Comparison of ENCODE assay signal across 10 mouse cellular contexts in the genomic region with DNA sequence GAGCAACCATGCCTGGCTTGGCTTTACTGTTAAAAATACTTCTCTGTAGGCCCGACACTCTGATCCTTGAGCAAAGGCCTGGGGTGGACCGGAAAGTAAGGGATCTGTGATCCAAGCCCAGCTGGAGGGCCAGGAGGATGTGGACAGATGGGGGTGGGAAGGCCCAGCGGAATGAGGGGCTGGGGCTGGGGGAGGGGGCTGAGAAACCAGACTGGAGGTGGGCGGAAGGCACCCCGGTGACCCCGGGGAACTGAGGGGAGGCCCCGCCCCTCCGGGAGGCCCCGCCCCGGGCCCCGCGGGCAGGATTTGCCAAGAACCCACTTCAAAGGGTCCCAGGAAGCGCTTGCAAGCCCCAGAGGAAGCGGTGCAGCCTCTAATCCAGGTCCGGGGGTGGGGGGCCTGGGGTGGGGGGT. TPM values are rescaled to one million over a fixed set of nuclear protein-coding genes. Genes with fewer than 3 reads are reported as not detected.
DNase-seq lines count a peak whose midpoint lies in the region; ATAC-seq and TF ChIP-seq lines count a peak whose summit lies in the region.
"Had no signal": no experiment of that assay in that cellular context is flagged by ENCODE, and none has a peak within 500 bp of the region (broad histone marks: within the 10 kb centered on the region; RNA-seq: fewer than 3 reads in every experiment).

No protein-coding gene starts in this region.

- peak overlapping the region; percentile 74 for H3K27ac ChIP-seq in midbrain, embryonic 10.5 days (replicated peaks)
- H3K27ac ChIP-seq in midbrain, postnatal 0 days (ENCODE audit: low read depth, low read length) = no peak overlapping the region
- H3K27ac ChIP-seq in hindbrain, embryonic 12.5 days = no peak overlapping the region
- H3K27ac ChIP-seq in liver, postnatal 0 days (ENCODE audit: low read depth) = no peak overlapping the region
- H3K27ac ChIP-seq: heart, embryonic 15.5 days had no signal

- no peak for TF ChIP-seq CTCF in midbrain, postnatal 0 days (IDR thresholded peaks at IDR 0.05)
- no peak for TF ChIP-seq CTCF in liver, postnatal 0 days (IDR thresholded peaks at IDR 0.05; ENCODE audit: low read depth)

- no peak for TF ChIP-seq EP300 in liver, postnatal 0 days (IDR thresholded peaks at IDR 0.05; ENCODE audit: low read depth)

- no peak overlapping the region for H3K9ac ChIP-seq in midbrain, postnatal 0 days (replicated peaks; ENCODE audit: low read length, poor library complexity, severe bottlenecking)
- 0 out of 2 replicates have a peak overlapping the region, but pooled peaks have one; percentile 38 for H3K9ac ChIP-seq in hindbrain, embryonic 12.5 days
- no peak overlapping the region for H3K9ac ChIP-seq in liver, postnatal 0 days (replicated peaks)
- H3K9ac ChIP-seq: heart, embryonic 15.5 days had no signal

- H3K4me3 ChIP-seq in midbrain, embryonic 10.5 days = peak overlapping the region; percentile 38
- no peak overlapping the region for H3K4me3 ChIP-seq in midbrain, postnatal 0 days (ENCODE audit: low read depth, low read length)
- peak overlapping the region; percentile 3; the same call in 1 of the 2 replicates for H3K4me3 ChIP-seq in hindbrain, embryonic 12.5 days
- H3K4me3 ChIP-seq in liver, postnatal 0 days (ENCODE audit: low read depth, low read length) = no peak overlapping the region
- H3K4me3 ChIP-seq: heart, embryonic 15.5 days had no signal

- H3K9me3 ChIP-seq in midbrain, embryonic 10.5 days (replicated peaks) = no peaks in the 10 kb centered on the region
- H3K9me3 ChIP-seq in midbrain, postnatal 0 days (ENCODE audit: low read length) = no peaks in the 10 kb centered on the region
- no peaks in the 10 kb centered on the region for H3K9me3 ChIP-seq in hindbrain, embryonic 12.5 days (replicated peaks)
- no peaks in the 10 kb centered on the region for H3K9me3 ChIP-seq in liver, postnatal 0 days (ENCODE audit: low read length)
- H3K9me3 ChIP-seq: heart, embryonic 15.5 days had no signal

- peaks cover 49% of the 10 kb centered on the region for H3K4me1 ChIP-seq in midbrain, embryonic 10.5 days
- 0 out of 2 replicates have a peak, but pooled peaks cover 6% of the 10 kb centered on the region for H3K4me1 ChIP-seq in midbrain, postnatal 0 days (ENCODE audit: insufficient read depth, low read length)
- H3K4me1 ChIP-seq in hindbrain, embryonic 12.5 days = peaks cover 22% of the 10 kb centered on the region
- H3K4me1 ChIP-seq in liver, postnatal 0 days (ENCODE audit: insufficient read depth) = peaks cover 21% of the 10 kb centered on the region

- DNase-seq in midbrain, embryonic 10.5 days (ENCODE audit: low spot score) = peak; percentile 65
- DNase-seq in midbrain, postnatal 0 days (ENCODE audit: low spot score) = no peak
- peak; percentile 30 for DNase-seq in liver, postnatal 0 days
- DNase-seq in thymus, postnatal 36 days = peak; percentile 57 to 76
- DNase-seq in adrenal gland, adult 2 months = no peak
- DNase-seq in left cerebral cortex, adult 9 months (ENCODE audit: low spot score in 2 of 2) = no peak

- no peak overlapping the region for H3K4me2 ChIP-seq in midbrain, postnatal 0 days (ENCODE audit: low read depth, low read length, poor library complexity, severe bottlenecking)
- peak overlapping the region; percentile 39 for H3K4me2 ChIP-seq in hindbrain, embryonic 12.5 days (replicated peaks)
- H3K4me2 ChIP-seq in liver, postnatal 0 days (ENCODE audit: low read depth, low read length) = peak overlapping the region; percentile 34; the same call in 1 of the 2 replicates
- H3K4me2 ChIP-seq: heart, embryonic 15.5 days had no signal

- no peak for ATAC-seq in midbrain, postnatal 0 days (ENCODE audit: low FRiP score)
- ATAC-seq in hindbrain, embryonic 12.5 days (ENCODE audit: low FRiP score) = no peak
- ATAC-seq in liver, postnatal 0 days = no peak

- no peaks in the 10 kb centered on the region for H3K36me3 ChIP-seq in midbrain, embryonic 10.5 days
- no peaks in the 10 kb centered on the region for H3K36me3 ChIP-seq in midbrain, postnatal 0 days (ENCODE audit: insufficient read depth, low read length)
- no peaks in the 10 kb centered on the region for H3K36me3 ChIP-seq in hindbrain, embryonic 12.5 days
- no peaks in the 10 kb centered on the region for H3K36me3 ChIP-seq in liver, postnatal 0 days (replicated peaks; ENCODE audit: insufficient read depth, low read length)
- H3K36me3 ChIP-seq: heart, embryonic 15.5 days had no signal

- H3K27me3 ChIP-seq in midbrain, embryonic 10.5 days (ENCODE audit: low read depth, poor library complexity, severe bottlenecking) = peaks cover 97% of the 10 kb centered on the region
- peaks cover 11% of the 10 kb centered on the region for H3K27me3 ChIP-seq in midbrain, postnatal 0 days (ENCODE audit: insufficient read depth, low read length)
- H3K27me3 ChIP-seq in hindbrain, embryonic 12.5 days = peaks cover 96% of the 10 kb centered on the region
- H3K27me3 ChIP-seq in liver, postnatal 0 days (ENCODE audit: insufficient read depth, low read length) = peaks cover 42% of the 10 kb centered on the region

- 2% methylated on average over 15 of the region's 15 CpGs for WGBS in midbrain, embryonic 10.5 days
- 4% methylated on average over 11 of the region's 15 CpGs for WGBS in midbrain, postnatal 0 days
- WGBS in hindbrain, embryonic 12.5 days = 3% methylated on average over 15 of the region's 15 CpGs
- WGBS in liver, postnatal 0 days (ENCODE audit: insufficient replicate concordance) = 11% methylated on average over 10 of the region's 15 CpGs

RNA-seq across cellular contexts. Expression of gene Epha2, which starts 5.3 kb away (rescaled TPM):
- 3.6 and 3.7 TPM in 2 replicates for polyA plus RNA-seq in midbrain, embryonic 10.5 days (2016; fragmentation: Nextera tagmentation; extraction: Ambion mirVana)
- 3.1 and 3.2 TPM in 2 replicates for total RNA-seq in midbrain, postnatal 0 days (2014; rRNA removed)
- polyA plus RNA-seq in midbrain, postnatal 0 days (2015; fragmentation: Nextera tagmentation; extraction: Ambion mirVana) = 0.27 and 0.30 TPM in 2 replicates
- polyA plus RNA-seq in hindbrain, embryonic 12.5 days (2016; fragmentation: Nextera tagmentation; extraction: Ambion mirVana) = 2.7 and 3.2 TPM in 2 replicates
- polyA plus RNA-seq in liver, postnatal 0 days (2015; fragmentation: Nextera tagmentation; extraction: Ambion mirVana) = 1.5 and 2.4 TPM in 2 replicates
- 10 to 100 TPM; 11.7 to 19.4 TPM for total RNA-seq in adrenal gland, adult 2 months (2021)
- 18.0 and 24.1 TPM in 2 replicates for polyA plus RNA-seq in adrenal gland, adult 2 months (2012; rRNA removed)
- total RNA-seq: monocyte, adult 5-6 weeks had no signal

RNA-seq across cellular contexts. Expression of gene Arhgef19, which starts 56.5 kb away (rescaled TPM):
- 0.64 and 1.4 TPM in 2 replicates for polyA plus RNA-seq in midbrain, embryonic 10.5 days (2016; fragmentation: Nextera tagmentation; extraction: Ambion mirVana)
- 0.76 and 1.3 TPM in 2 replicates for total RNA-seq in midbrain, postnatal 0 days (2014; rRNA removed)
- polyA plus RNA-seq in midbrain, postnatal 0 days (2015; fragmentation: Nextera tagmentation; extraction: Ambion mirVana) = 1.1 and 1.3 TPM in 2 replicates
- 6.1 and 10.9 TPM in 2 replicates for polyA plus RNA-seq in hindbrain, embryonic 12.5 days (2016; fragmentation: Nextera tagmentation; extraction: Ambion mirVana)
- 3.0 and 4.2 TPM in 2 replicates for polyA plus RNA-seq in liver, postnatal 0 days (2015; fragmentation: Nextera tagmentation; extraction: Ambion mirVana)
- 10 to 100 TPM; 50.9 to 65.1 TPM for total RNA-seq in adrenal gland, adult 2 months (2021)
- polyA plus RNA-seq in adrenal gland, adult 2 months (2012; rRNA removed) = 58.3 and 75.8 TPM in 2 replicates
- total RNA-seq: common myeloid progenitor, adult 5-6 weeks; monocyte, adult 5-6 weeks had no signal

Comparison
In these comparisons a context has a peak if more than half of its experiments do, and no peak if none do; other contexts are left out.
1. DNase-seq: peak in midbrain, embryonic 10.5 days (single experiment), liver, postnatal 0 days (single experiment) and thymus, postnatal 36 days (2 of 2); none in midbrain, postnatal 0 days (single experiment), adrenal gland, adult 2 months (single experiment) and left cerebral cortex, adult 9 months (0 of 2).
2. H3K4me3 ChIP-seq: peak in midbrain, embryonic 10.5 days (single experiment) and hindbrain, embryonic 12.5 days (single experiment); none in midbrain, postnatal 0 days (single experiment) and liver, postnatal 0 days (single experiment).